Mouse (Mus musculus) thymus, postnatal 4 days (tissue): ENCODE measurements around the gene Phactr2.
A peak's percentile ranks its signal among the peaks of the same experiment; 100 is the strongest.

Experiments
- DNase-seq: peaks from one replicate; pipeline ENCODE4 v3.0.0; 2021

Gene Phactr2

DNA sequence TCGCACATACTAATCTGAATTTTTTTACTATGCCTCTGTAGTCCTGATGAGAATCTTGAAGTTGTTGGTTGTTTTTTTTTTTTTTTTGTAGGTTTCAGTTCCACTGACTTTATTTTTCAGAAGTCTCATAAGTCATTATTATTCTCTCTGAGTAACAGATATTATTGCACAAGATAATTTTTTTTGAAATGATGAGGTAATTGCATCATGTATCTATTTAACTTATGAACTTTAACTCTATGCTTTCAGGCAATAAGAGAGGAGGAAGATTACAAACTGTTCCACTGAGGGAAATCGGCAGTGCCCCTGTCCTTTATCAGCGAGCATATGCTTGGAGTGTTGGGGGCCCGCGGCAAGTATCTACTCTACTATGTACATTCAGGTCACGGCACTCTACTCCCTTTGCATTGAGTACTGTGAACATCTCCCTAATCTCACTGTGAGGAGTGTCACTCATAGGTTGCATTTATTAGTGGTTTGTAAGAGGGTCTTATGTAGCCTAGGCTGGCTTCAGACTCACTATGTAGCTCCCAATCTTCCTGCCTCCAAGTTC lies 272.4 kb downstream of the Phactr2 start:
- DNase-seq, result no peak

DNA sequence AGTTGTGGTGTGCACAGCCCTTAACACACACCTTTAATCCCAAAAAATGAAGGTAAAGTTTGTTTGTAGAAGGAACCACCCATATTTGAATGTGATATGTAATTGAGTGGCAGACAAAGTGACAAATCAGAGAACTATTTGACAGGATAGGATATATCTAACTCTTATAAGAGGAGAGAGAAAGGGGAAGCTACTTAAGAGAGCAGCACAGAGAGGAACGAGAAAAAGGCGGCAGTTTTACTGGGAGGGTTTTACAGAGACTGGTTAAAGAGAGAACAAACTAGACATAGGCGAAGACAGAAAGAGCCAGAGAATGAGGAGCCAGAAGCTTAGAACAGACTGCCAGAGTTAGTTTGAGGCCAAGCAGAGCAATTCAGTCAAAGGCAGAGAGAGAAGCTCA lies 273.4 kb downstream of the Phactr2 start:
- no peak for DNase-seq

DNA sequence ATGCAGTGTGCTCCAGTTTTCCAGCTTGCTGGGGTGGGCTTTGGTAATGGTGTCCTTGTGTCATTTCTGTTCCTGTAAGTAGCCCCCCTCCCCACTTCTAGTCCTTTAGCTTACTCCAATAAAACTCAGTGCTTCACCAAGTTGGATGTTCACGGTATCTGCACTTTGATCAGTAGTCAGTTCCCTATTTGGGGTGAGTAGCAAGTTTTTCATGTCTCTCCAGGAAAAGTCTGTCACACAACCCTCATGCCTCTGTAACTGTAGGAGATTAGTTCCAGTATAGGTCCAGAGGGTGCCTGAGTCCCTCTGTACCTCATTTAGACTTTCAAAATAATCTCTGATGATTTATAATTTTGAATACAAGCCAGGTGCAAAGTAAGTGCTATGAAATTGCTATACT lies 275.0 kb downstream of the Phactr2 start:
- DNase-seq, result no peak

DNA sequence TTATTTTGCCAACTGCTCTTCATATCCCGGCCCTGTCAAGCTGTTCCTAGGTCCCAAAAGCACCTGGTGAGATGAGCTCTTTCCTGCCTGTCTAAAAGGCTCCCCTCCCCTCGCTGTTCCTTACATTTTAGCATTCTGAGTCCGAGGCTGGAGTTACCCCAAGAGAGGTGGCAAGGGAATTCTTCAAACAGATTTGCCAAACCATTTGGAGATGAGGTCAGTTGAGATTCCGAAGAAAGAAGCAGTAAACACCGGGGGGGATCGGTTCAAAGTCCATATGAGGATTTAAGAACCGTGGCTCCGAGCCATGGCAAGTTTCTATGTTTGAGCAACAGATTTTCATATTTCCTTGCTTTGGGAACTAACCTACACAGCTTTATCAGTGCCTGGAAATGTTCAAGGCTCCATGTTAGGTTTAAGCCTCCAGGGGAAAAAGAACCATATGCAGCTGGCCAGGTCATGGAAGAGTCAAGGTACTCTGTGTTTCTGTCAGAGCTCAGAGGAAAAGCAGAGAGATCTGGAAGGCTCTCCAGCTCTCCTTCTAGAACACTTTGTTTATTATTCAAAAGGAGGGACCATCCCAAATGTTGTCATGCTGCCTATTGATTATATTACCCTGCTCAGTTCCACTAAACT lies 277.2 kb downstream of the Phactr2 start:
- DNase-seq, result no peak

DNA sequence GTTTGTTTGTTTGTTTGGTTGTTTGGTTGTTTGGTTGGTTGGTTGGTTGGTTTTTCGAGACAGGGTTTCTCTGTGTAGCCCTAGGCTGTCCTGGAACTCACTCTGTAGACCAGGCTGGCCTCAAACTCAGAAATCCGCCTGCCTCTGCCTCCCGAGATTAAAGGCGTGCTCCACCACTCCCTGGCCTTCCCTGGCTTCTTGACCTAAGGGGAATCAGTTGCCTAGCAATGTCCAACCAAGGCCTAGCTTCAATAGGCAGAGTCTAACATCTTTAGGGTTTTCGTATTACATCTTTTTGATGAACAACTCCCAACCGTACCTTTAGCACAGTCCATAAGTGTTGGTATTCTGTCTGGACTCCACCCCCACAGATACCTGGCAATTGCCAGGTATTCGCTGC lies 280.7 kb downstream of the Phactr2 start:
- DNase-seq, result peak; percentile 11

DNA sequence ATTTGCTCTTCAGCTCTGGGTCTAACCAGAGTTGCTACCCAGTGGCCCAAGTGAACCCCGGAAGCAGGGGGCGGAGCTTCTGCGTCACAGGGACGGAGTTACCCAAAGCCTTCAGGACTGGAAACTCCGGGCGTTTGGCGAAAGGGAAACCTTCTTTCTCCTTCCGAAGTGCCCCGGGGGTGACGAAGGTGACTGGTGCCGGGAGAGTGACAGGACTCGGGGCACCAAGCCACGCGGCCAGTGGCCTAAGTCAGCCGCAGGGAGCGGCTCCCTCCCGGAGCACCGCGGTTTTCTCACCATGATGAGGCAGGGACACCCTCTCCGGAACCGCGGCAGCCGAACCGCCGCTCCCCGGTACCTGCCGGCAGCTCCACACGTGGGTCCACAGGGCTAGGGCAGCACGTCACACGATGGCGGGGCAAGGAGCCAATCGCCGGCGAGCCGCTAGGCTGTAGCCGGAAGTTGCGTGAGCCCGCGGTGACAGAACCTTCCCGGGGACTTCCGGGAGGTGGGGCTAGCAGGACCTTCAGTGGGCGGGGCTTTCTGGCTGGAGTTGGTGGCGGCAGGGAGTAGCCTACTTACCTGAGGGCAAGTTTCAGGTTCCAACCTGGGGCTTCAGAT lies 281.4 kb downstream of the Phactr2 start, which contains the start of gene Ltv1:
Gene Ltv1, minus strand, starts transcription at position 438 of the 621 bp plus-strand sequence.
- peak; percentile 96 for DNase-seq

DNA sequence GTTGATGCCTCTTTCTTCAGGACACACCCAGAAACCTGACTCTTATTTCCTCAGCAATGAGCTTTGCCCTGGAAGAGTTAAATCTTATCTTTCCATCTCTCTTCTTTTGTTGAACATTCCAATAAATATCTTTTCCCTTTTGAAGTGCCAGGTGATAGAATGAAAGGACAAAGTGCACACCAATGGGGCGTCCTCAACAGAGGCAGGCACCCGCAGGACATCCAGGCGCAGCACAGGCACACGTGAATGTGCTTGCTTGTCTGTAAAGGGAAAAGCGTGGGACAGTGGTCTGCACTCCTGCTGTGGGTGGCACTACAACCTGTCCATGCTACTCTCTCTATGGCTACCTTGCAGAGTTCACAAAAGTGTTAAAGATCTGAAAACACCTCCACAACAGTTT lies 284.3 kb downstream of the Phactr2 start:
- DNase-seq, result no peak

DNA sequence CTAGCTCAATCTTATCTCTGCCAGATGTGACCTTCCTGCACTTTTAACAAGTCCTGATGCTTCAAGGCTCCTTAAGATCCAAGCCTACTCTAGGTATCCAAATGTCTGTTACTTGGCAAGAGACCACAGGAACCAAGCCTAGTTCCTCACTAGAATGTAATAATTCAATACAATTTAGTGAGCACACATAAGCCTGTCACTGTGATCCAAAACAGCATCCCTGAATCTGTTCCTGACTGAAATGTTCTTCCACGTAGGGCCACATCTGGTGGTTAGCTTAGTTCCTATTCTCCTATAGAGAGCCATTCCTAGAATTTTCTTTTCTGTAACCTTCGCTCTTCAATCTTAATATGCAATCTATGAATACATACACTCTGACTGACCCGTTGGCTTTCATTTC lies 287.5 kb downstream of the Phactr2 start:
- DNase-seq, result no peak

DNA sequence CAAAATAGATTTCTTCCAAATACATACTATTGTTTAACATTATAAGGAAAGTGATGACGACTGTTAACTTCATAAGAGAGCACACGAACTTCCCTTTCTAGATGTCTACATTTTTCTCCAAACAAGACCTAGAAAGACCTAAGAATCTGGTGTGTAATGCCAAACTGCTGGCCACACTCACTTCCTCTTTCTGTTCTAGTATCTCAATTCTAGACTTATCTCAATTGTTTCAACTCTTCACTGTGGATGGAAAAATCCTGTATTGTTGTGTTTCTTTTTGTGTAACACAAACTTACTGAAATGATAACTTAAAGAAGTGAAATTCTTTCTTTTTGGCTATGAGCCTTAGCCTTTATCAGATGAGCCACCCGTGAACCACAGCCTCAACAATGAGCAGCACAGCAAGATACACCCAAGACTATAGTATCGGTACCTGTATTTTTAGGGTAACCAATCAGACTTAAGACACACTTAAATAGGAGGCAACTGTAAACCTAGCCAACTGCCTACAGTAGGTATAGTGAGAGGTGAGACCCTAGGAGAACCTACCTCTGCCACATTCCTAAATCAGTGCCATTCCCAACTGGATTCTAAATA lies 289.9 kb downstream of the Phactr2 start:
- DNase-seq, result no peak

DNA sequence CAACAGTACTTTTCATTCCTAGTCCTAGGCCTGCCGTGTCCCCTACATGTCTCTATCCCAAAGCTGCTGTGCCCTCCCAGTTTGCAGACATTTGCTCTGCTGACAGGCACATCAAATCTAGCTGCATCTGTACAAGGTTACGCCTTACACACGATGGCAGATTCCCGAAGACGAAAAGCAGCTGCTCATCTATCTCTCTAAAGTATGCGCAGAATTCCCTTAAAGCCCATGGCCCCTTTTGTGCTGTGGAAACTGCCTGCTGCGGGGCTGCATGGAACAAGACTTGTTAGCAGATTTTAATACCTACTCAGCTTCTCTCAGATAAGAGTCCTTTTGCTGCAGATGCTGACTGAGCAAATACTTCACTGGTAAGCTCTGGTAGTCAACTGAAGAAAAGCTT lies 294.0 kb downstream of the Phactr2 start:
- DNase-seq, result no peak

DNA sequence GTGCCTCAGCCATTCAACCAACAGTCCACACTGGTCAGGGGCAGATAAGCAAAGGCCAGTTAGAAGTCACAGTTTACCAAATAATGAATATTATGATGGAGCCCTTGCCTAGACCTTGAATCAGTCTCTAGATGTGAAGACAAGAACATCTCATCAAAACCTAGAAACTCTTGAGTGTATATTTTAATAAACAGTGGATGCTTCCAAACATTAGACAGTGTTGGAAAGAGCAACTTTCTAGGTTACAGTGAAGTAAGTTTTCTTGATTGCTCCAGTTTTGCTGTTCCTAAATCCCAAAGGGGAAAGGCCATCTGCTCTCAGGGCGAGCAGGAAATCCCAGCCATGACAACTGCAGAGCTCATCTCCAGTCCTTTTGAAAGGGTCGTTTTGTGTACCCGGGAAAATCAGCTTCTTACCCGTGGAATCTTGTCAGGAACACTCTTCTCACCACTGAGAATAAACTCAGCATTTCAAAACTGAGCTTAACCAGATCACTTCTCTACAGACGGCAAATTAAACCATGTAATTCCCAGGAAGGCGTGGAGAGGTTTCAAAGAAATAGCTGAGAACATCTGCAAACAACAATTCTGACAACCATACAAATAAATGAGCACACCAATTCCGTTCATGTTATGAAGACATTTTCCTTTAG lies 296.1 kb downstream of the Phactr2 start, which contains the start of gene Zc2hc1b:
Gene Zc2hc1b, minus strand, starts transcription at position 51 of the 652 bp plus-strand sequence.
- DNase-seq, result no peak

DNA sequence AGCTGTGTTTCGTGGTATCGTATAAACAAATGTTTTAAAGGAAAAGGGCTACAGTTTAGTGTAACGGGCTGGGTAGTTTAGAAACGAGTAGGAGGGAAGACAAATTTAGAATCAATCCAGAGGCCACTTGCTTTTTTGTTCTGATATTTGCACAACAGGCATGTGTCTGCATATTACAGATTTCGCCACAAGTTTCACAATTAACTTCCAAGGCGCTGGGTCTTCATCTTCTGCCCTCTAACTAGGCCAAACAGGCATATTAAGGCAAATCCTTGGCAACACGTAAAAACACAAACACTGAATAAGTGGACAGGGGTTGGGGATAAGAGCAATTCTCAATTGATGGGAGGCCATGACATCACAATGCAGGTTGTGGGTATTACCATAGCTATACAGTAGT lies 298.3 kb downstream of the Phactr2 start:
- no peak for DNase-seq

DNA sequence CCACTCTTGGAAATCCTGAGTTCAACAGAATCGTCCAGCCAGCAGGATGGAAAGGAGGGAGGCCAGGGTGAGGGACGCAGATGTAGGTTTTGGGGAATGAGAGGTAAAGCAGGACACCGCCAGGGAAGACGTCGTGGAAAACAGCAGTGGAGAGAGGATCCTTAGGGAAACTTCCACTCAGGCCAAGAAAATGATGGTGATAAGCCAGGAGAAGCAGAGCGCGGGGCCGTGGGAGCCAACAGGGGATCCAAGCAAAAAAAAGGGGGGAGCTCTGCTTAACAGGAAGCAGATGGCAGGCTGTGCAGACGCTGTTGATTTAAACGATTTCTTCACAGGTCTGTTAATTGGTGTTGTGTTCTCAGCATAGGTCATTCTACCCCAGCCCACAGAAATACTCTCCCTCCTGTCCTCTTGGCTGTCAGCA lies 301.4 kb downstream of the Phactr2 start:
- DNase-seq, result peak; percentile 22

DNA sequence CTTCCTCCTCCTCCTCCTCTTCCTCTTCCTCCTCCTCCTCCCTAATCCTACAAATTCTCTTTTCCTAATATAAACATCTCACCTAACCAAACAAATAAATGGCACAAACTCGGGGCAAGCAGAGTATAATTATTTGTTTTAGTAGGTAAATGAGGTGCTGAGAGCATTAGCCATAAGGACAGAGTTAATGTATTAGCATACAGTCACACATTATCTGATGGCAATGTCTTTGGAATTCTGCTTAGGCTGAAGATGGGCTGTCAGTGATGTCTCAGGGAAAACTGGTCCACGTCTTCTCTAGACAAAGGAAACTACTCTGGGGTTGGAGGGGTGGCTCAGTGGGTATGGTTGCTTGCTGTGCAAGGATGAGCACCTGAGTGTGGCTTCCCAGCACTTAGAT lies 302.8 kb downstream of the Phactr2 start:
- DNase-seq, result no peak

DNA sequence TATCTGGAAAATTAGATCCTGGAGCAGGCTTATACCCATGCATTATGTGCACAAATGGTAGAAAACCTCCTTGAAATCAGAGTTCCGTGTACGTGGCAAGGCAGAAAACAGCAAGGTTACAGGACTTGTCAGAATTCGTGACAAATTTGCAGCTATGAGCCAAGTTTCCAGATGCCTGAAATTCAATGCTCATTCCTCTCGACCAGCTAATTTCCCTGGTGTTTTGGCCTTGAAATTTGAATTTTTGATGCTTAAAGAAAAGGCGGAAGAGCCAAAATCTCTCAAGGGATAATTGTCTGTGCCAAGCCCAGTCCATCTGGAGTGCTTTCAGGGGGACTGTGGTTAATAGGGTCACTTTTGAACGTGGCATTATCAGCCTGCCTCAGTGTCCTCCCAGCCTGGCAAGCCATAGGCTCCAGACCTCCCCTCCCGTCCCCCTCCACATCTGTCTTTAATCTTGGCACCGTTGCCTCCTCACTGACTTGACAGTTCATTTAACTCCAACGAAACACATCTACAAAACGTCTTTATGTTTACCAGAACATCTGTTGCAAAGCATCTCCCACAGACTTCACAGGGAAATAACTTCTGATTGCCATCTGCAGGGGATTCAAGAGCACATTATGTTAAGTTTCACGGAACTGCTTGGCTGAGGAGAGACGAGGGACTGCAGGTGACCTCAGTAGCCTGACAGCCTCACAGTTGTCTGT lies 303.3 kb downstream of the Phactr2 start:
- peak; percentile 15 for DNase-seq

DNA sequence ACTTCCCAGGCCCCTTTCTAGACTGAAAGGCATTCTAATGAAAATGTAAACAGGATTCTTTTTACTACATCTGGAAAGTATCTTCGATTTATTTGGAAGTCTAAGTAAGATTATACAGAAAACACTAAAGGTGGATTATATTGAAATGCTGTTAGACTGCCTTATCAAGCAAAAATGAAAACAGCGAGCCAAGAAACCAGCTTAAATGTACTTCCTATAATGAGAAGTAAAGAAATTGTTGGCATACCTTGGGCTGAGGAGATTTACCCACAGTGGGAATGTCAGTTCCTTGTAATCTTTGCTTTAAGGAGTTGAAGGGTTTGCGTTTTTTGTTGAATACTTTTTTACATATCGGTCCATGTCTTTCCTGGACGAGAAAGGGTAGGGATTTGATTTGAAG lies 305.8 kb downstream of the Phactr2 start:
- DNase-seq, result no peak

DNA sequence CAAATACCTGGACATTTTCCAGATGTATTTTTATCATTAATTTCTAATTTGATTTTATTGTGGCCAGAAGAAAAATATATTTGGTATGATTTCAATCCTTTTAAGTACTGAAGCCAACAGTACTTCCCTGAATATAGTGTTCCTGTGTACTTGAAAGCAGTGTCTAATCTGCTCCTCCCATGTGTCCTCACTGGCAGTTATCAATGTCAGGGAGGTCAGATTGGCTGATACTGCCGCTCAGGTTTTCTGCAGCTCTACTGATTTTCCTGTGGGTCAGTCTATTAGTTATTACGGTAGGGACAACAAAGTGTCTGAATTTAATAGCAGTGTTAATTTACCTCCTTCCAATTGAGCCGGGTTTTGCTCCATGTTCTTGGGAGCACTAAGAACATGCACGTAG lies 312.2 kb downstream of the Phactr2 start:
- DNase-seq, result no peak

DNA sequence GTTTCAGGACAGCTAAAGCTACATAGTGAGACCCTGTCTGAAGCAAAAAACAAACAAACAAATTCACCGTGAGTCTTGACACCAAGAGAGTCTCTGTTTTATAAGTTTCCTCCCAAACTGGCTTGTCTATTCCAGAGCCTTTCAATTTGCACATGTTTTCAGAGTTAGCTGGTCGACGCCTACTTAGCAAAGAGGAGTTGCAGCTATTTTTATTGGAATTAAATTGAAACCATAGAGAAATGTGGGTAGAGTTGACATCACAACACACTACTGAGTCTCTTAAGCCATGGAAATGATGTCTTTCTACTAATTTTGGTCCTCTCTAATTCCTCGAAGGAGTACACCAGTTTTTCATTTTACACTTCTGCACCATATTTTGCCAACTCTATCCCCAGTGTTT lies 313.3 kb downstream of the Phactr2 start:
- no peak for DNase-seq
